Mouse (Mus musculus): ENCODE data around the gene Tspan9.

- no peak for TF ChIP-seq CTCF (IDR thresholded peaks at IDR 0.05; ENCODE audit: low read depth)
- TF ChIP-seq EP300 (IDR thresholded peaks at IDR 0.05; ENCODE audit: low read depth) = no peak
These were observed 183.2 kb downstream of the Tspan9 start for GRCm38 (mm10) chr6:127960203-127960602.

Data from liver, postnatal 0 days (tissue).